In genomic region chr12:38130209-38130915, GRCm38 (mm10) we compare ENCODE assay signal across 8 mouse cellular contexts.
DNase-seq lines count a peak whose midpoint lies in the region; ATAC-seq and TF ChIP-seq lines count a peak whose summit lies in the region.

No protein-coding gene starts in this region.

- peak overlapping the region; percentile 63 for H3K4me2 ChIP-seq in CH12.LX (ENCODE audit: insufficient read depth, low read depth, poor library complexity, severe bottlenecking)
- no peak overlapping the region for H3K4me2 ChIP-seq in midbrain, postnatal 0 days (ENCODE audit: low read depth, low read length, poor library complexity, severe bottlenecking)

- TF ChIP-seq RAD21 in CH12.LX (IDR thresholded peaks at IDR 0.05; ENCODE audit: low read depth, low read length): peak; percentile 81

- TF ChIP-seq POLR2A in CH12.LX (IDR thresholded peaks at IDR 0.05; ENCODE audit: low read depth, low read length): no peak

- in situ Hi-C loops in CH12.LX (cut with MboI; ENCODE audit: low pct_ligation_motif_present, low pct_unique_long_range_greater_than_20kb, low sequenced_read_pairs): loop anchor here (25.0 kb wide), 1 partner anchor 1357 kb away; no protein-coding TSS in a partner anchor

- peaks cover 0 to 5% of the 10 kb centered on the region in 2 experiments; a peak in 1 of 4 replicates for H3K4me1 ChIP-seq in CH12.LX (ENCODE audit: control insufficient read depth in 1 of 2, insufficient read depth in 2 of 2)
- H3K4me1 ChIP-seq in midbrain, postnatal 0 days (ENCODE audit: insufficient read depth, low read length): no peaks in the 10 kb centered on the region

- no peak overlapping the region for H3K9ac ChIP-seq in CH12.LX (ENCODE audit: insufficient read depth, low read depth)
- H3K9ac ChIP-seq in midbrain, postnatal 0 days (replicated peaks; ENCODE audit: low read length, poor library complexity, severe bottlenecking): no peak overlapping the region

- TF ChIP-seq EP300 in CH12.LX (IDR thresholded peaks at IDR 0.05; ENCODE audit: low read length): no peak

- H3K79me2 ChIP-seq in CH12.LX (replicated peaks; ENCODE audit: control insufficient read depth, extremely low read depth, insufficient read depth, poor library complexity, severe bottlenecking): no peaks in the 10 kb centered on the region

- peak; percentile 34 to 77; a peak in 3 of 4 replicates for TF ChIP-seq CTCF in CH12.LX (conservative IDR thresholded peaks at IDR 0.05 in 1 of 2, IDR thresholded peaks at IDR 0.05 in 1 of 2; ENCODE audit: low read depth in 2 of 2, low read length in 2 of 2)
- peak; percentile 88 for TF ChIP-seq CTCF in midbrain, postnatal 0 days (IDR thresholded peaks at IDR 0.05)

- H3K36me3 ChIP-seq in CH12.LX (replicated peaks in 1 of 2; ENCODE audit: control insufficient read depth in 1 of 2, insufficient read depth in 1 of 2, low read length in 1 of 2): no peaks in the 10 kb centered on the region
- H3K36me3 ChIP-seq in midbrain, postnatal 0 days (ENCODE audit: insufficient read depth, low read length): no peaks in the 10 kb centered on the region

- no peaks in the 10 kb centered on the region for H3K27me3 ChIP-seq in CH12.LX (replicated peaks)
- no peaks in the 10 kb centered on the region for H3K27me3 ChIP-seq in midbrain, postnatal 0 days (ENCODE audit: insufficient read depth, low read length)

- dilution Hi-C loops in CH12.LX (cut with MboI; ENCODE audit: extremely low pct_ligation_motif_present, extremely low pct_unique_long_range_greater_than_20kb, low sequenced_read_pairs): no loop called here

- DNase-seq in cerebellum, adult 18-20 months: peak; percentile 26 to 55
- DNase-seq in cerebellum, adult 11-12 months: no peak
- peak; percentile 48 for DNase-seq in layer of hippocampus, adult 9-10 months (ENCODE audit: low spot score)
- no peak for DNase-seq in layer of hippocampus, adult 9-11 months
- peak; percentile 67 for DNase-seq in CH12.LX (ENCODE audit: extremely low read depth)
- peak; percentile 33 for DNase-seq in embryo, embryonic 10 days (ENCODE audit: low spot score)
- DNase-seq in midbrain, postnatal 0 days (ENCODE audit: low spot score): peak; percentile 63
- DNase-seq in frontal cortex, postnatal 25 days (ENCODE audit: low spot score in 2 of 2): no peak

- H3K27ac ChIP-seq in CH12.LX (ENCODE audit: insufficient read depth, low read depth): no peak overlapping the region
- H3K27ac ChIP-seq in midbrain, postnatal 0 days (ENCODE audit: low read depth, low read length): no peak overlapping the region

- H3K9me3 ChIP-seq in CH12.LX (replicated peaks; ENCODE audit: low read length): no peaks in the 10 kb centered on the region
- H3K9me3 ChIP-seq in midbrain, postnatal 0 days (ENCODE audit: low read length): no peaks in the 10 kb centered on the region

- 67% methylated on average over 9 of the region's 9 CpGs for WGBS in midbrain, postnatal 0 days

- ATAC-seq in midbrain, postnatal 0 days (ENCODE audit: low FRiP score): no peak

- peak overlapping the region in 1 of 3 experiments; percentile 31 for H3K4me3 ChIP-seq in CH12.LX (replicated peaks in 1 of 3; ENCODE audit: low read depth in 2 of 3, low read length in 2 of 3, poor library complexity in 1 of 3)
- H3K4me3 ChIP-seq in midbrain, postnatal 0 days (ENCODE audit: low read depth, low read length): no peak overlapping the region

TF ChIP-seq in CH12.LX, 34 proteins besides CTCF, POLR2A, EP300 and RAD21:
- TF ChIP-seq E2F4 (IDR thresholded peaks at IDR 0.05; ENCODE audit: insufficient replicate concordance, low read depth, low read length): no peak
- no peak for TF ChIP-seq MAX (IDR thresholded peaks at IDR 0.05; ENCODE audit: low read length)
- TF ChIP-seq RCOR1 (conservative IDR thresholded peaks at IDR 0.05; ENCODE audit: low read depth, low read length): no peak
- TF ChIP-seq SMC3 (IDR thresholded peaks at IDR 0.05; ENCODE audit: low read depth, low read length): peak; percentile 53
- no peak for TF ChIP-seq TBP (conservative IDR thresholded peaks at IDR 0.05; ENCODE audit: low read depth, low read length)
- TF ChIP-seq IRF4 (IDR thresholded peaks at IDR 0.05; ENCODE audit: low read depth, low read length): no peak
TF ChIP-seq in CH12.LX: peak in this region for 1.

Comparison
In these comparisons a context has a peak if more than half of its experiments do, and no peak if none do; other contexts are left out.
1. DNase-seq: peak in cerebellum, adult 18-20 months (2 of 2), layer of hippocampus, adult 9-10 months (single experiment), CH12.LX (single experiment), embryo, embryonic 10 days (single experiment) and midbrain, postnatal 0 days (single experiment); none in cerebellum, adult 11-12 months (single experiment), layer of hippocampus, adult 9-11 months (single experiment) and frontal cortex, postnatal 25 days (0 of 2).